30 mouse cellular contexts compared by ENCODE assay signal in the genomic region with DNA sequence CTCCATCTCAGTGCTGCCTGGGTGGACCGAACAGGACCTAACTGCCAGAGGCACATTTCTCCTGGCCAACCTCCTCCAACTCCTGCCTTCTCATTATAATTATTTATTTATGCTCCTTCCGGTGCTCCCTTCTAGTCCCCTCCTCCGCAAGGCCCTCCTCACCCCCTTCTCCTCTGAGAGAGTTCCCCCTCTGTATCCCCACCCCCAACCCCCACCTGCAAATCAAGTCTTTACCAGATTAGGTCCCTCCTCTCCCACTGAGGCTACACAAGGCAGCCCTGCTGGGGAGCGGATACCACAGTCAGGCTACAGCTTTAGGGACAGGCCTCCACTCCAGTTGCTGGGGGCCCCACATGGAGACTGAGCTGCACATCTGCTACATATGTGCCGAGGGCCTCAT. TPM values are rescaled to one million over a fixed set of nuclear protein-coding genes. Genes with fewer than 3 reads are reported as not detected.
DNase-seq lines count a peak whose midpoint lies in the region; ATAC-seq lines count a peak whose summit lies in the region.
"Had no signal": no experiment of that assay in that cellular context is flagged by ENCODE, and none has a peak within 500 bp of the region (broad histone marks: within the 10 kb centered on the region; RNA-seq: fewer than 3 reads in every experiment).

No protein-coding gene starts in this region.

- H3K4me3 ChIP-seq in embryonic facial prominence, embryonic 12.5 days, result no peak overlapping the region
- H3K4me3 ChIP-seq in embryonic facial prominence, embryonic 10.5 days, result no peak overlapping the region
- no peak overlapping the region for H3K4me3 ChIP-seq in heart, embryonic 10.5 days
- H3K4me3 ChIP-seq in intestine, embryonic 15.5 days (replicated peaks), result no peak overlapping the region
- no peak overlapping the region for H3K4me3 ChIP-seq in intestine, embryonic 16.5 days (ENCODE audit: low read length)
- H3K4me3 ChIP-seq: embryonic facial prominence, embryonic 13.5 days; erythroblast, embryonic 14.5 days; forebrain, embryonic 13.5 days; heart, adult 2 months had no signal

- WGBS in embryonic facial prominence, embryonic 12.5 days, result 39% methylated on average over 5 of the region's 5 CpGs
- WGBS in embryonic facial prominence, embryonic 10.5 days, result 41% methylated on average over 5 of the region's 5 CpGs
- WGBS in heart, embryonic 10.5 days, result 45% methylated on average over 5 of the region's 5 CpGs
- 57% methylated on average over 5 of the region's 5 CpGs for whole genome bisulfite sequencing in intestine, embryonic 15.5 days
- WGBS in intestine, embryonic 16.5 days, result 54% methylated on average over 5 of the region's 5 CpGs

- peak overlapping the region; percentile 3; the same call in 1 of the 2 replicates for H3K9ac ChIP-seq in embryonic facial prominence, embryonic 12.5 days
- no peak overlapping the region for H3K9ac ChIP-seq in intestine, embryonic 15.5 days
- no peak overlapping the region for H3K9ac ChIP-seq in intestine, embryonic 16.5 days (ENCODE audit: low read depth, low read length)
- H3K9ac ChIP-seq: embryonic facial prominence, embryonic 13.5 days; forebrain, embryonic 13.5 days; forebrain, postnatal 0 days had no signal

- peaks cover 16% of the 10 kb centered on the region for H3K4me1 ChIP-seq in embryonic facial prominence, embryonic 12.5 days
- peaks cover 19% of the 10 kb centered on the region for H3K4me1 ChIP-seq in embryonic facial prominence, embryonic 10.5 days
- peaks cover 19% of the 10 kb centered on the region for H3K4me1 ChIP-seq in heart, embryonic 10.5 days
- peaks cover 15% of the 10 kb centered on the region for H3K4me1 ChIP-seq in intestine, embryonic 15.5 days (replicated peaks)
- H3K4me1 ChIP-seq in intestine, embryonic 16.5 days (ENCODE audit: control insufficient read depth, insufficient read depth, low read length), result peaks cover 9% of the 10 kb centered on the region; the same call in 1 of the 2 replicates

- H3K36me3 ChIP-seq in embryonic facial prominence, embryonic 12.5 days, result no peaks in the 10 kb centered on the region
- H3K36me3 ChIP-seq in embryonic facial prominence, embryonic 10.5 days (replicated peaks), result no peaks in the 10 kb centered on the region
- no peaks in the 10 kb centered on the region for H3K36me3 ChIP-seq in heart, embryonic 10.5 days
- H3K36me3 ChIP-seq in intestine, embryonic 15.5 days, result no peaks in the 10 kb centered on the region
- no peaks in the 10 kb centered on the region for H3K36me3 ChIP-seq in intestine, embryonic 16.5 days (ENCODE audit: control insufficient read depth, insufficient read depth, low read length)
- H3K36me3 ChIP-seq: embryonic facial prominence, embryonic 13.5 days; G1E had no signal

- H3K9me3 ChIP-seq in embryonic facial prominence, embryonic 12.5 days, result no peaks in the 10 kb centered on the region
- no peaks in the 10 kb centered on the region for H3K9me3 ChIP-seq in embryonic facial prominence, embryonic 10.5 days
- no peaks in the 10 kb centered on the region for H3K9me3 ChIP-seq in heart, embryonic 10.5 days
- H3K9me3 ChIP-seq in intestine, embryonic 15.5 days, result no peaks in the 10 kb centered on the region
- H3K9me3 ChIP-seq in intestine, embryonic 16.5 days (ENCODE audit: control insufficient read depth, low read length), result no peaks in the 10 kb centered on the region
- H3K9me3 ChIP-seq: embryonic facial prominence, embryonic 13.5 days; forebrain, embryonic 13.5 days; G1E had no signal

- no peak overlapping the region for H3K27ac ChIP-seq in embryonic facial prominence, embryonic 12.5 days
- no peak overlapping the region for H3K27ac ChIP-seq in embryonic facial prominence, embryonic 10.5 days (replicated peaks)
- peak overlapping the region; percentile 62; the same call in 1 of the 2 replicates for H3K27ac ChIP-seq in heart, embryonic 10.5 days
- H3K27ac ChIP-seq in intestine, embryonic 15.5 days, result no peak overlapping the region
- no peak overlapping the region for H3K27ac ChIP-seq in intestine, embryonic 16.5 days (ENCODE audit: low read length)
- H3K27ac ChIP-seq: embryonic facial prominence, embryonic 13.5 days; forebrain, embryonic 13.5 days; heart, adult 2 months; hindbrain, postnatal 0 days had no signal

- H3K27me3 ChIP-seq in embryonic facial prominence, embryonic 12.5 days, result no peaks in the 10 kb centered on the region
- H3K27me3 ChIP-seq in embryonic facial prominence, embryonic 10.5 days (replicated peaks; ENCODE audit: low read depth, poor library complexity, severe bottlenecking), result no peaks in the 10 kb centered on the region
- H3K27me3 ChIP-seq in heart, embryonic 10.5 days (ENCODE audit: insufficient read depth, poor library complexity, severe bottlenecking), result no peaks in the 10 kb centered on the region
- H3K27me3 ChIP-seq in intestine, embryonic 15.5 days (replicated peaks), result no peaks in the 10 kb centered on the region
- H3K27me3 ChIP-seq in intestine, embryonic 16.5 days (replicated peaks; ENCODE audit: control insufficient read depth, insufficient read depth, low read length), result no peaks in the 10 kb centered on the region
- H3K27me3 ChIP-seq: embryonic facial prominence, embryonic 13.5 days; forebrain, embryonic 13.5 days; Patski had no signal

- no peak overlapping the region for H3K4me2 ChIP-seq in embryonic facial prominence, embryonic 12.5 days (replicated peaks)
- H3K4me2 ChIP-seq in intestine, embryonic 15.5 days (replicated peaks), result no peak overlapping the region
- H3K4me2 ChIP-seq in intestine, embryonic 16.5 days (ENCODE audit: low read depth, low read length), result no peak overlapping the region
- H3K4me2 ChIP-seq: embryonic facial prominence, embryonic 13.5 days; forebrain, embryonic 13.5 days; heart, embryonic 11.5 days had no signal

- no peak for DNase-seq in embryonic facial prominence, embryonic 10.5 days (ENCODE audit: low spot score)
- no peak for DNase-seq in heart, embryonic 10.5 days (ENCODE audit: low spot score)
- no peak for DNase-seq in heart, postnatal 4 days
- DNase-seq in ES-CJ7 (ENCODE audit: low read depth, low spot score), result peak; percentile 67
- no peak for DNase-seq in kidney, postnatal 25 days
- DNase-seq: adrenal gland, adult 8-10 months; adrenal gland, postnatal 25 days; cerebellum, adult 11-12 months; cerebellum, adult 8-10 months; cerebellum, postnatal 10 days; forebrain, postnatal 0 days; gastrocnemius, postnatal 25 days; kidney, adult 11 months; kidney, adult 8-10 months had no signal

- no peak for ATAC-seq in embryonic facial prominence, embryonic 12.5 days (ENCODE audit: insufficient number of reproducible peaks, insufficient read depth, low FRiP score, low TSS enrichment)
- 0 out of 2 replicates have a peak, but pooled peaks have one; percentile 17 for ATAC-seq in intestine, embryonic 15.5 days
- ATAC-seq in intestine, embryonic 16.5 days, result no peak
- ATAC-seq: activated CD4-positive, CD25-positive, alpha-beta regulatory T cell, adult 4 months; forebrain, embryonic 13.5 days; forebrain, postnatal 0 days; hindbrain, postnatal 0 days; inflammation-experienced regulatory T-cells, adult 6 months had no signal

RNA-seq across cellular contexts. Expression of gene Trpm1, which starts 39.8 kb away (rescaled TPM):
- 7.9 and 20.5 TPM in 2 replicates for polyA plus RNA-seq in embryonic facial prominence, embryonic 12.5 days (2016; fragmentation: Nextera tagmentation; extraction: Ambion mirVana)
- polyA plus RNA-seq in embryonic facial prominence, embryonic 10.5 days (2016; fragmentation: Nextera tagmentation; extraction: Ambion mirVana), result 13.0 and 16.0 TPM in 2 replicates
- polyA plus RNA-seq in heart, embryonic 10.5 days (2016; fragmentation: Nextera tagmentation; extraction: Ambion mirVana), result 0.21 and 0.37 TPM in 2 replicates
- not detected for total RNA-seq in heart, postnatal 4 days (2021)
- not detected in 2 replicates for polyA plus RNA-seq in intestine, embryonic 15.5 days (2015; fragmentation: Nextera tagmentation; extraction: Ambion mirVana)
- polyA plus RNA-seq in intestine, embryonic 16.5 days (2015; fragmentation: Nextera tagmentation; extraction: Ambion mirVana), result not detected in 2 replicates
- total RNA-seq: adrenal gland, postnatal 25 days; forebrain, postnatal 0 days; granulocyte monocyte progenitor cell, adult 5-6 weeks; heart, adult 2 months; heart, postnatal 25 days had no signal
- polyA plus RNA-seq: G1E; heart, embryonic 14.5 days had no signal
